Mouse (Mus musculus) erythroblast, embryonic 14.5 days (primary cell): Measurements from ENCODE around the gene Klhl26.

Experiments used
- GATA1 ChIP-seq: IDR thresholded peaks from 2 replicates; pipeline ENCODE4 v1.6.1; 2012; ENCODE audit warnings: low read length, inconsistent platforms, mixed read lengths
- TAL1 ChIP-seq: IDR thresholded peaks from 3 replicates; pipeline ENCODE4 v1.6.1; 2012; ENCODE audit warnings: low read length, inconsistent platforms, mixed read lengths

GRCm38 (mm10) chr8:70481908-70482307 is 5.1 kb upstream of the Klhl26 start:
- TF ChIP-seq TAL1 (no peak), GATA1 (no peak)
